Mouse (Mus musculus): Measurements from ENCODE around the gene Gm28710. TPM values are rescaled to one million over a fixed set of nuclear protein-coding genes. Genes with fewer than 3 reads are reported as not detected.

Gm28710 gene
- 0.15 TPM in 1 of 2 replicates, not detected in the other for polyA plus RNA-seq (2015; fragmentation: Nextera tagmentation; extraction: Ambion mirVana)

- 89% methylated on average over 4 of the region's 4 CpGs for WGBS
- no peak within 1 kb of the TSS for H3K9ac ChIP-seq (replicated peaks)
- no peak within 1 kb of the TSS for H3K27ac ChIP-seq (replicated peaks)
- H3K4me3 ChIP-seq (replicated peaks): no peak within 1 kb of the TSS
- no peaks in the 10 kb centered on the region for H3K4me1 ChIP-seq
- H3K9me3 ChIP-seq (replicated peaks): no peaks in the 10 kb centered on the region
- no peaks in the 10 kb centered on the region for H3K36me3 ChIP-seq
- H3K4me2 ChIP-seq: no peak within 1 kb of the TSS
- no peak for ATAC-seq (ENCODE audit: low FRiP score)
- no peaks in the 10 kb centered on the region for H3K27me3 ChIP-seq (replicated peaks)
These were observed at the start of gene Gm28710 for GRCm38 (mm10) chr5:16791243-16791860. TSS of gene Gm28710 (plus strand) at chr5:16791810.

DNA sequence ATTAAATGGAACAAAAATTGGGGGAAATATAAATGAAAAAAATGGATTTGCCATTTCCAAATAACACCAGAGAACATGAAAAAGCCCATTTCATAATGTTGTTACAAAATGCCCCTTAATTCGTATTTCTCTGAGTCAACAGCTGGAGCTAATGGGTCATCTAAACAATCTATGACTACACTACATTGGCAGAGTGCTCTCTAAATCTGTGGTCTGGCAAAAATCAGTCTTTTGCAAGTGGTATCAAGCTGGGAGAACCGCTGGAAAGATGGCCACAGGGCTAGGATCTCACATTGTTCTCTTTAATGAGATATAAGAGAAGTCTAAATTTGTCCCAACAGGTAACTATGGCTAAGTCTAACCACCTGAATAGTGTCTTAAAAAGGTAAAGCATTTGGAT is 14.4 kb upstream of the Gm28710 start:
- Histone ChIP-seq H3K4me3 (replicated peaks) (no peak overlapping the region), H3K9ac (replicated peaks) (no peak overlapping the region), H3K36me3 (no peaks in the 10 kb centered on the region), H3K4me1 (no peaks in the 10 kb centered on the region), H3K27ac (replicated peaks) (no peak overlapping the region), H3K4me2 (no peak overlapping the region), H3K9me3 (replicated peaks) (no peaks in the 10 kb centered on the region), H3K27me3 (replicated peaks) (no peaks in the 10 kb centered on the region)
- 87% methylated on average over 2 of the region's 2 CpGs for WGBS
- ATAC-seq (ENCODE audit: low FRiP score): no peak

DNA sequence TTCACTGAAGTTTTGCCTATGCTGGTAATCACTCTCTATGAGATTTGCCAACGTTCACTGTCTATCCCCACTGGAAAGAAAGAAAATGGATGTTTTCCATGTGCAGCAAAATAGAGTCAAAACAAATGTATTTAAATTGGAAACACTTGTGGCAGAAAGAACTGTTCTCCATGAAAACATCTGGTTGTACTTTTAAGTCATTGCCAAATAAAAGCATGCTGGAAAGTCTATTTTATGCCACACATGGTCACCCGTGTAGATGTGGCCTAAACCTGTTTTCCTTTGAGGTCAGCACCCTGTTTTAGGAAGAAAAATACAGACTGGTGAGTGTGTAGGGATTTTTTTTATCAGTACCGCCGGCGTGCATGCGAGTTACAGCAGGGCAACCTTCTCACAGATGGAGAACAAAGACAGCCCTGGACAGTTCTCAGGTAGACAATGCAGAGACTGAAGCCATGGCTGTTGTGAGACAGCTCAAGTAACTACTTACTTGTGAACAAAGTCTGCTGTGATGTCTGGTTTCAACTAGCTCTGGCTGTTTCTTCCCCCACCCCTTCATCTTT is 12.9 kb upstream of the Gm28710 start:
- Histone ChIP-seq H3K27me3 (replicated peaks) (no peaks in the 10 kb centered on the region), H3K9me3 (replicated peaks) (no peaks in the 10 kb centered on the region), H3K27ac (replicated peaks) (no peak overlapping the region), H3K4me2 (no peak overlapping the region), H3K36me3 (no peaks in the 10 kb centered on the region), H3K4me1 (no peaks in the 10 kb centered on the region), H3K9ac (replicated peaks) (no peak overlapping the region), H3K4me3 (replicated peaks) (no peak overlapping the region)
- no peak for ATAC-seq (ENCODE audit: low FRiP score)
- WGBS: 82% methylated on average over 6 of the region's 6 CpGs

DNA sequence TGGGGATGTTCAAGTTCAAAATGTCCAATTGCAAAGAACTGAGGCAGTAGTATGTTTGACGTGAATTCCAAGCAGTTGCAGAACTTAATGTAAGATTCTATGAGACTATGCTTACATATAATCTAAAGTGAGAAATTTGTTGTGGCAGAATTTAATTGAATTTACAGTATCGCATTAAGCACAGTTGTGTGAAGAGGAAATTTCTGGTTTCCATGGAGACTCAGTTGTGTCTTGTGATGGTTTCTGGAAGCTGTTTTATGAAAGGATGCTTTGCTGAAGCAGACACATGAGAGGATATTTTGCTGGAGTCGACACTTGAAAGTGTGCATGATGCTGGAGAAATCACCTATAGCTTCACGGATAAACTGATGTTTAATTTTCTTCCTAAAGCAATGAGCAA is 6.0 kb upstream of the Gm28710 start:
- Histone ChIP-seq H3K4me1 (no peaks in the 10 kb centered on the region), H3K4me2 (no peak overlapping the region), H3K9me3 (replicated peaks) (no peaks in the 10 kb centered on the region), H3K4me3 (replicated peaks) (no peak overlapping the region), H3K27ac (replicated peaks) (no peak overlapping the region), H3K27me3 (replicated peaks) (no peaks in the 10 kb centered on the region), H3K36me3 (no peaks in the 10 kb centered on the region), H3K9ac (replicated peaks) (no peak overlapping the region)
- ATAC-seq (ENCODE audit: low FRiP score): no peak
- WGBS: 89% methylated on average over 4 of the region's 4 CpGs

DNA sequence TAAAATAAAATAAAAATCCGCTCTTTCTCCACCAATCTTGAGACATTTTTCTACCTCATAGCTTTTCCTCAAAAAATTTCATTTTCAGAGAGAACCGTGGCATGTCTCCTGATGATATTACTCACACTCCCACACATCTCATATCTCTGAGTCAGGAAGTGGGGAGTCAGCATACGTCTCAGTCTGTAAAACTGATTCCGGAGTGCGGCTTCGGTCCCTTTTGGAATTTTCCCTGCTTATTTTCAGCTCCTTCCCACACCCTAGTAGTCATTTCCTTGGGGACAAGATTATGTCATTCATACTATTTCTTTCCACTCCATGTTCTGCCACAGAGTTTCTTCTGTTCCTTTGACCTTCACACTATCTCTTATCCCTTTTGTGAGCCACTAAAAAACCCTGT is 3.4 kb downstream of the Gm28710 start:
- Histone ChIP-seq H3K27me3 (replicated peaks) (no peaks in the 10 kb centered on the region), H3K9me3 (replicated peaks) (no peaks in the 10 kb centered on the region), H3K4me1 (no peaks in the 10 kb centered on the region), H3K4me3 (replicated peaks) (no peak overlapping the region), H3K27ac (replicated peaks) (no peak overlapping the region), H3K4me2 (no peak overlapping the region), H3K36me3 (no peaks in the 10 kb centered on the region), H3K9ac (replicated peaks) (no peak overlapping the region)
- ATAC-seq (ENCODE audit: low FRiP score): no peak
- 89% methylated on average over 6 of the region's 6 CpGs for WGBS

DNA sequence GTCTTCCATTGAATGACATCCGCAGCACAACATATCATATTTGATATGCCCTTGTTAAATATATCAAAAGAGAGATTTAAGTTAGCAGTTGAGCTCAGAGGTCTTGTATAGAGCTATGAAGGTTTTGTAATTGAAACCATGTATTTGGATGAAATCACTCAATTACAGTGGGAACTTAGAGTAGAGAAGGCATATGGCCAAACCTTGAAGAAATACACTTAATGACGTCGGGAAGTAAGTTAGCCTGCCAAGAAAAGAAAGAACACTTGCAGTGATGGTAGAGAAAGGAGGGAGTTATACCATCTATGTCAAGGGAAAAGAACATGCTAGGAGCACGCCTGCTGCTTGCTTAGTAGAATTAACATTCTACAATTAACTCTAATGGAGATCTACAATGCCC is 11.1 kb downstream of the Gm28710 start:
- H3K9ac ChIP-seq (replicated peaks): no peak overlapping the region
- no peaks in the 10 kb centered on the region for H3K9me3 ChIP-seq (replicated peaks)
- H3K36me3 ChIP-seq: no peaks in the 10 kb centered on the region
- H3K27ac ChIP-seq (replicated peaks): no peak overlapping the region
- H3K4me1 ChIP-seq: no peaks in the 10 kb centered on the region
- H3K27me3 ChIP-seq (replicated peaks): no peaks in the 10 kb centered on the region
- WGBS: 86% methylated on average over 4 of the region's 4 CpGs
- no peak overlapping the region for H3K4me3 ChIP-seq (replicated peaks)
- no peak for ATAC-seq (ENCODE audit: low FRiP score)
- H3K4me2 ChIP-seq: no peak overlapping the region

GRCm38 (mm10) chr5:16838991-16839390 is 47.4 kb downstream of the Gm28710 start:
- Histone ChIP-seq H3K4me2 (no peak overlapping the region), H3K27ac (replicated peaks) (no peak overlapping the region), H3K27me3 (replicated peaks) (no peaks in the 10 kb centered on the region), H3K36me3 (no peaks in the 10 kb centered on the region), H3K9me3 (replicated peaks) (no peaks in the 10 kb centered on the region), H3K4me1 (no peaks in the 10 kb centered on the region), H3K4me3 (replicated peaks) (no peak overlapping the region), H3K9ac (replicated peaks) (no peak overlapping the region)
- no peak for ATAC-seq (ENCODE audit: low FRiP score)

DNA sequence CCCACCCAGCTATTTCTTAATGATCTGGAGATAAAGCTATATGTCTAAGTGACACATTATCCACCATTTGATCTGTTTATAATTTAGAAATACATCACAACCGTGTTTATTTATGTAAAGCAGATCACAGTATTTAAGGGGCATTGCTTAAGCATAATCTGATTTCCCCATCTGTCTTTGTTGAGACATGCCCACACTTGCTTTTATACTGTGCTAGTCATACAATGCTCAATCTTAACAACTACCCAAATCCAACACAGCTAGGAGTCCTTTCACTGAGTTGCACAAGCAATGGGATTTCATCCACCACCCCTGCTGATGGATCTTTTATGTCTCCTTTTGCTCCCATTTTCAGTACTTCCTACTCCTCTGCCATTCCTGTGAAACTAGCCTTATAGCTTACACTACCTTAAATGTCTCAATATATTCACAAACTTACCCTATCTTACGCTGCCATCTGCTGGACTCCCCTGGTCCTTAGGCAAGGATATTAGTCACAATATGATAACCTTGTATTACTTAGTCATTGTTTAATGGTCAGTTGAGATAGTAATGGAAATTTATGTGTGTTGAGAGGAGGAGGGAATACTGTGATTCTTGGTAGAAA is 77.8 kb downstream of the Gm28710 start:
- Histone ChIP-seq H3K9ac (replicated peaks) (no peak overlapping the region), H3K9me3 (replicated peaks) (no peaks in the 10 kb centered on the region), H3K36me3 (no peaks in the 10 kb centered on the region), H3K4me3 (replicated peaks) (no peak overlapping the region), H3K4me1 (no peaks in the 10 kb centered on the region), H3K27ac (replicated peaks) (no peak overlapping the region), H3K4me2 (no peak overlapping the region), H3K27me3 (replicated peaks) (no peaks in the 10 kb centered on the region)
- ATAC-seq (ENCODE audit: low FRiP score): peak; percentile 80
- WGBS: 66% methylated on average over 2 of the region's 2 CpGs

DNA sequence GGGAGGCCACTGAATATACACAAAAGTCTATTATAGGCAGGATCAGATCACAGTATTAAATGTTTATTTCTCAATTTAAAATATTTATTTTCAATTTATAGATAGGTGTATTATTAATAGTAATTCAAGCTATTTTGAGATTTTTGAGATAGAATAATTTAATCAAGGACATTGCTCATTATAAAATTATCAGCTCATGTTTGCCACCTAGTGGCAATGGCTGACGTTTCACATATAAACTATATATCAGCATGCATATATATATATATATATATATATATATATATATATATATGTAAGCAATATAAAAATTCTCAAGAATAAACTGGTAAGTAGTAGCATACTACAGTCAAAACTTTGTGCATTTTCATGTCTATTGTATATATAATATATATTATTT is 102.6 kb downstream of the Gm28710 start:
- Histone ChIP-seq H3K4me2 (no peak overlapping the region), H3K4me3 (replicated peaks) (no peak overlapping the region), H3K4me1 (no peaks in the 10 kb centered on the region), H3K9ac (replicated peaks) (no peak overlapping the region), H3K27ac (replicated peaks) (no peak overlapping the region), H3K9me3 (replicated peaks) (no peaks in the 10 kb centered on the region), H3K27me3 (replicated peaks) (no peaks in the 10 kb centered on the region), H3K36me3 (no peaks in the 10 kb centered on the region)
- ATAC-seq (ENCODE audit: low FRiP score): no peak
- 18% methylated on average over 1 of the region's 1 CpGs for WGBS

GRCm38 (mm10) chr5:16919791-16920190 is 128.2 kb downstream of the Gm28710 start:
- Histone ChIP-seq H3K9ac (replicated peaks) (no peak overlapping the region), H3K27me3 (replicated peaks) (no peaks in the 10 kb centered on the region), H3K4me2 (no peak overlapping the region), H3K4me1 (no peaks in the 10 kb centered on the region), H3K4me3 (replicated peaks) (no peak overlapping the region), H3K36me3 (no peaks in the 10 kb centered on the region), H3K9me3 (replicated peaks) (no peaks in the 10 kb centered on the region), H3K27ac (replicated peaks) (no peak overlapping the region)
- no peak for ATAC-seq (ENCODE audit: low FRiP score)
- 94% methylated on average over 8 of the region's 8 CpGs for WGBS

- Histone ChIP-seq H3K9me3 (replicated peaks) (no peaks in the 10 kb centered on the region), H3K4me2 (no peak overlapping the region), H3K27me3 (replicated peaks) (no peaks in the 10 kb centered on the region), H3K9ac (replicated peaks) (no peak overlapping the region), H3K4me1 (no peaks in the 10 kb centered on the region), H3K36me3 (no peaks in the 10 kb centered on the region), H3K4me3 (replicated peaks) (no peak overlapping the region), H3K27ac (replicated peaks) (no peak overlapping the region)
- WGBS: 68% methylated on average over 1 of the region's 1 CpGs
- ATAC-seq (ENCODE audit: low FRiP score): no peak
These were observed 130.9 kb downstream of the Gm28710 start for GRCm38 (mm10) chr5:16922473-16922872.

All from neural tube, embryonic 15.5 days (tissue).